Comparison of ENCODE assay signal across 8 mouse cellular contexts in the genomic region with DNA sequence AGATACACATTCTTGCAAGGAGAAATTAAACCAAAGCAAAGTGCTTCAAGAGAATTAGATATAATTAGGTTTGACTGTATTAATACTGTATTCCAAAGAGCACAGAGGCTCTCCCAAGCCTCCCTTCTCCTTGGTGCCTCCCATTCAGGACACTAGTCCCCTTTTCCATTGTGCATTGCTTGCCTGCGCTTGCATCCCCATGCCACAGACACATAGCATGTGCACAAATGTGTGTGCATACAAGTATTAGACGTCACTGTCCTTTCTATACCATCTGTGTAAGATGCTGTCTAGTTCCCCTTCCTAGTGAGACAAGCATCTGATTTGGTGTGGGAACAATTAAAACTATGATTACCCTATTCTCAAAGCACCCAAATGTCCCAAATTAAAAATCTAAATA. TPM values are rescaled to one million over a fixed set of nuclear protein-coding genes. Genes with fewer than 3 reads are reported as not detected.
DNase-seq lines count a peak whose midpoint lies in the region; ATAC-seq lines count a peak whose summit lies in the region.

No protein-coding gene starts in this region.

- H3K9me3 ChIP-seq in heart, embryonic 10.5 days: no peaks in the 10 kb centered on the region
- no peaks in the 10 kb centered on the region for H3K9me3 ChIP-seq in hindbrain, embryonic 13.5 days
- H3K9me3 ChIP-seq in midbrain, embryonic 14.5 days (ENCODE audit: control insufficient read depth, low read length): no peaks in the 10 kb centered on the region

- peak overlapping the region; percentile 99 for H3K9ac ChIP-seq in hindbrain, embryonic 13.5 days
- peak overlapping the region; percentile 99 for H3K9ac ChIP-seq in midbrain, embryonic 14.5 days (replicated peaks; ENCODE audit: low read length)

- ATAC-seq in hindbrain, embryonic 13.5 days (ENCODE audit: low FRiP score): no peak
- no peak for ATAC-seq in midbrain, embryonic 14.5 days (ENCODE audit: low FRiP score, low TSS enrichment)

- H3K4me3 ChIP-seq in heart, embryonic 10.5 days: no peak overlapping the region
- peak overlapping the region; percentile 57 for H3K4me3 ChIP-seq in brown adipose tissue, adult 24 weeks (ENCODE audit: insufficient read depth, low read depth, low read length)
- H3K4me3 ChIP-seq in hindbrain, embryonic 13.5 days: peak overlapping the region; percentile 89
- H3K4me3 ChIP-seq in midbrain, embryonic 14.5 days (replicated peaks; ENCODE audit: low read depth, low read length): peak overlapping the region; percentile 56

- H3K27me3 ChIP-seq in heart, embryonic 10.5 days (ENCODE audit: insufficient read depth, poor library complexity, severe bottlenecking): no peaks in the 10 kb centered on the region
- H3K27me3 ChIP-seq in hindbrain, embryonic 13.5 days: no peaks in the 10 kb centered on the region
- no peaks in the 10 kb centered on the region for H3K27me3 ChIP-seq in midbrain, embryonic 14.5 days (ENCODE audit: control insufficient read depth, insufficient read depth, low read length)

- peak overlapping the region; percentile 66 for H3K4me2 ChIP-seq in hindbrain, embryonic 13.5 days
- peak overlapping the region; percentile 63 for H3K4me2 ChIP-seq in midbrain, embryonic 14.5 days (ENCODE audit: low read length)

- H3K36me3 ChIP-seq in heart, embryonic 10.5 days: no peaks in the 10 kb centered on the region
- peaks cover 3% of the 10 kb centered on the region; the same call in 1 of the 2 replicates for H3K36me3 ChIP-seq in hindbrain, embryonic 13.5 days
- no peaks in the 10 kb centered on the region for H3K36me3 ChIP-seq in midbrain, embryonic 14.5 days (ENCODE audit: control insufficient read depth, insufficient read depth, low read length)

- no peak for DNase-seq in heart, embryonic 10.5 days (ENCODE audit: low spot score)
- DNase-seq in heart, adult 9 months (ENCODE audit: low spot score in 2 of 2): no peak
- DNase-seq in midbrain, embryonic 14.5 days: peak; percentile 57
- DNase-seq in cerebellum, postnatal 4 days (ENCODE audit: low spot score in 2 of 2): no peak
- DNase-seq in lung, postnatal 4 days: no peak
- DNase-seq in urinary bladder, postnatal 14 days (ENCODE audit: low spot score): no peak

- peaks cover 25% of the 10 kb centered on the region for H3K4me1 ChIP-seq in heart, embryonic 10.5 days
- no peaks in the 10 kb centered on the region for H3K4me1 ChIP-seq in brown adipose tissue, adult 24 weeks (ENCODE audit: control insufficient read depth, insufficient read depth, insufficient read length, low read length)
- H3K4me1 ChIP-seq in hindbrain, embryonic 13.5 days (replicated peaks): peaks cover 49% of the 10 kb centered on the region
- peaks cover 24% of the 10 kb centered on the region for H3K4me1 ChIP-seq in midbrain, embryonic 14.5 days (ENCODE audit: control insufficient read depth, insufficient read depth, low read length)

- 74% methylated on average over 2 of the region's 2 CpGs for WGBS in heart, embryonic 10.5 days
- WGBS in hindbrain, embryonic 13.5 days: 21% methylated on average over 2 of the region's 2 CpGs
- WGBS in midbrain, embryonic 14.5 days: 10% methylated on average over 2 of the region's 2 CpGs

- peak overlapping the region; percentile 97; the same call in 1 of the 2 replicates for H3K27ac ChIP-seq in heart, embryonic 10.5 days
- H3K27ac ChIP-seq in brown adipose tissue, adult 24 weeks (replicated peaks; ENCODE audit: low read depth, low read length): peak overlapping the region; percentile 97
- peak overlapping the region; percentile 99 for H3K27ac ChIP-seq in hindbrain, embryonic 13.5 days
- peak overlapping the region; percentile 99 for H3K27ac ChIP-seq in midbrain, embryonic 14.5 days (replicated peaks; ENCODE audit: low read depth, low read length)

RNA-seq across cellular contexts. Expression of a gene that starts 2.0 kb away (rescaled TPM):
- 18.9 and 28.2 TPM in 2 replicates for polyA plus RNA-seq in heart, embryonic 10.5 days (2016; fragmentation: Nextera tagmentation; extraction: Ambion mirVana)
- polyA plus RNA-seq in brown adipose tissue, adult 24 weeks (2012; ENCODE audit: insufficient read depth, insufficient read length, missing spikeins): 809 and 945 TPM in 2 replicates
- polyA plus RNA-seq in hindbrain, embryonic 13.5 days (2015; fragmentation: Nextera tagmentation; extraction: Ambion mirVana): 108 and 110 TPM in 2 replicates
- 151 and 188 TPM in 2 replicates for polyA plus RNA-seq in midbrain, embryonic 14.5 days (2014; fragmentation: Nextera tagmentation; extraction: Ambion mirVana)
